Mouse (Mus musculus): ENCODE measurements around the gene Plxna1. TPM values are rescaled to one million over a fixed set of nuclear protein-coding genes. Genes with fewer than 3 reads are reported as not detected.

Plxna1 gene
- polyA plus RNA-seq, 1 experiment from 2014 or later: 11.5 TPM

GRCm38 (mm10) chr6:89378264-89378663, 15.8 kb upstream of the Plxna1 start:
- no peak for DNase-seq (ENCODE audit: low spot score)
- H3K4me2 ChIP-seq (replicated peaks; ENCODE audit: low read depth): no peak overlapping the region
- H3K27ac ChIP-seq (replicated peaks): no peak overlapping the region
- H3K4me3 ChIP-seq (ENCODE audit: low read depth, low read length): no peak overlapping the region
- 78% methylated on average over 2 of the region's 2 CpGs for WGBS
- ATAC-seq (ENCODE audit: low FRiP score, low TSS enrichment): no peak
- H3K4me1 ChIP-seq (replicated peaks; ENCODE audit: control insufficient read depth, insufficient read depth): no peaks in the 10 kb centered on the region
- no peaks in the 10 kb centered on the region for H3K27me3 ChIP-seq (ENCODE audit: control insufficient read depth, insufficient read depth, low read length)
- H3K9ac ChIP-seq (ENCODE audit: low read length): no peak overlapping the region
- TF ChIP-seq CTCF (IDR thresholded peaks at IDR 0.05; ENCODE audit: low read depth) (no peak), EP300 (optimal IDR thresholded peaks at IDR 0.05) (no peak)
- no peaks in the 10 kb centered on the region for H3K36me3 ChIP-seq (ENCODE audit: control insufficient read depth, insufficient read depth, low read length)
- H3K9me3 ChIP-seq (ENCODE audit: control insufficient read depth, low read length): no peaks in the 10 kb centered on the region

DNA sequence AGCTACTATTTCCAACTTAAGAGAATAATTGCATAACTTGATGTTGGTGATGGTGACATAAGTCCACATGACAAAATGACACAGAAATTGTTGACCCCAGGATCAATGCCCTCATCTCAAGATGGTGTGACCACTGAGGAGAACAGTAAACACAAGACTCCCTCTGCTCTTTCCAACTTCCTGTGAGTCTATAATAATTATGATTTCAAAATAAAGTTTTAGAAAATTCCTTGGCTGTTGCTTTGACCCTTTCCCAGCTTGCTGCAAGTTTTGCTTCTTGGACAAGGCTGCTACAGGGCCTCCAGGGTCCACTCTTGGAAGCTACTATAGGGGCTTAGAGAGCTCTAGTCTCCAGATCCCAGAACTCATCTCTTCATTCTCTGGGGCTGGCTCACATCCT, 6.4 kb upstream of the Plxna1 start:
- Histone ChIP-seq H3K36me3 (ENCODE audit: control insufficient read depth, insufficient read depth, low read length) (no peaks in the 10 kb centered on the region), H3K27ac (replicated peaks) (no peak overlapping the region), H3K27me3 (ENCODE audit: control insufficient read depth, insufficient read depth, low read length) (no peaks in the 10 kb centered on the region), H3K4me2 (replicated peaks; ENCODE audit: low read depth) (no peak overlapping the region), H3K4me3 (ENCODE audit: low read depth, low read length) (no peak overlapping the region), H3K9me3 (ENCODE audit: control insufficient read depth, low read length) (no peaks in the 10 kb centered on the region), H3K4me1 (replicated peaks; ENCODE audit: control insufficient read depth, insufficient read depth) (no peaks in the 10 kb centered on the region), H3K9ac (ENCODE audit: low read length) (no peak overlapping the region)
- DNase-seq (ENCODE audit: low spot score) (no peak), ATAC-seq (ENCODE audit: low FRiP score, low TSS enrichment) (no peak)
- TF ChIP-seq CTCF (IDR thresholded peaks at IDR 0.05; ENCODE audit: low read depth) (no peak), EP300 (optimal IDR thresholded peaks at IDR 0.05) (no peak)

DNA sequence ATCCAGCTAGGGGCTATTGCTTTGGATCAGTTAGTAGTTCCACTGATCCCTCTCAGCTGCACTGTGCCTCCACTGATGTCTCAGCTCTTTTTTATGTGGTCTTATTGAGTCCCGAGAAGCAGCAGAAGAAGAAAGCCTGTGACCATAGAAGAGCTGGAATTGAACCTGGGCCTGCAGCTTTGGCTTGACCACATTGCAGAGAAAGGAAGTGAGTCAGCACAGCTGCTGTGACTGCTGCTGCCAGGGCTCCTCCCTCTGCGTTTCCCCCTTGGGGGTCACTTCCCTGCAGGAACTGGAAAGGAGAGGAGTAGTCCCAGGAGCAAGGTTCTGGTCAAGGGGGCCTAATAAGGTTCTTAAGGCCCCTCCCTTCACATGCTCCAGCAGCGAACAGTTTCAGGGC, 1.9 kb upstream of the Plxna1 start:
- DNase-seq (ENCODE audit: low spot score): no peak
- H3K9ac ChIP-seq (ENCODE audit: low read length): no peak overlapping the region

GRCm38 (mm10) chr6:89363107-89363451, 659 bp upstream of the Plxna1 start:
- Histone ChIP-seq H3K4me2 (replicated peaks; ENCODE audit: low read depth) (peak overlapping the region; percentile 93), H3K4me3 (ENCODE audit: low read depth, low read length) (peak overlapping the region; percentile 39), H3K36me3 (ENCODE audit: control insufficient read depth, insufficient read depth, low read length) (no peaks in the 10 kb centered on the region), H3K9me3 (ENCODE audit: control insufficient read depth, low read length) (no peaks in the 10 kb centered on the region), H3K27me3 (ENCODE audit: control insufficient read depth, insufficient read depth, low read length) (no peaks in the 10 kb centered on the region), H3K4me1 (replicated peaks; ENCODE audit: control insufficient read depth, insufficient read depth) (peaks cover 6% of the 10 kb centered on the region), H3K27ac (replicated peaks) (no peak overlapping the region), H3K9ac (ENCODE audit: low read length) (peak overlapping the region; percentile 53)
- ATAC-seq (ENCODE audit: low FRiP score, low TSS enrichment) (0 out of 2 replicates have a peak, but pooled peaks have one; percentile 3), DNase-seq (ENCODE audit: low spot score) (no peak)
- TF ChIP-seq EP300 (optimal IDR thresholded peaks at IDR 0.05) (no peak), CTCF (IDR thresholded peaks at IDR 0.05; ENCODE audit: low read depth) (no peak)
- 9% methylated on average over 16 of the region's 16 CpGs for WGBS

More for the DNA sequence above, 1.9 kb upstream of the Plxna1 start:
- Histone ChIP-seq H3K27me3 (ENCODE audit: control insufficient read depth, insufficient read depth, low read length) (no peaks in the 10 kb centered on the region), H3K4me3 (ENCODE audit: low read depth, low read length) (no peak overlapping the region), H3K4me1 (replicated peaks; ENCODE audit: control insufficient read depth, insufficient read depth) (peaks cover 6% of the 10 kb centered on the region), H3K27ac (replicated peaks) (no peak overlapping the region), H3K9me3 (ENCODE audit: control insufficient read depth, low read length) (no peaks in the 10 kb centered on the region), H3K4me2 (replicated peaks; ENCODE audit: low read depth) (no peak overlapping the region), H3K36me3 (ENCODE audit: control insufficient read depth, insufficient read depth, low read length) (no peaks in the 10 kb centered on the region)
- WGBS: 71% methylated on average over 3 of the region's 3 CpGs
- TF ChIP-seq EP300 (optimal IDR thresholded peaks at IDR 0.05) (no peak), CTCF (IDR thresholded peaks at IDR 0.05; ENCODE audit: low read depth) (no peak)
- no peak for ATAC-seq (ENCODE audit: low FRiP score, low TSS enrichment)

DNA sequence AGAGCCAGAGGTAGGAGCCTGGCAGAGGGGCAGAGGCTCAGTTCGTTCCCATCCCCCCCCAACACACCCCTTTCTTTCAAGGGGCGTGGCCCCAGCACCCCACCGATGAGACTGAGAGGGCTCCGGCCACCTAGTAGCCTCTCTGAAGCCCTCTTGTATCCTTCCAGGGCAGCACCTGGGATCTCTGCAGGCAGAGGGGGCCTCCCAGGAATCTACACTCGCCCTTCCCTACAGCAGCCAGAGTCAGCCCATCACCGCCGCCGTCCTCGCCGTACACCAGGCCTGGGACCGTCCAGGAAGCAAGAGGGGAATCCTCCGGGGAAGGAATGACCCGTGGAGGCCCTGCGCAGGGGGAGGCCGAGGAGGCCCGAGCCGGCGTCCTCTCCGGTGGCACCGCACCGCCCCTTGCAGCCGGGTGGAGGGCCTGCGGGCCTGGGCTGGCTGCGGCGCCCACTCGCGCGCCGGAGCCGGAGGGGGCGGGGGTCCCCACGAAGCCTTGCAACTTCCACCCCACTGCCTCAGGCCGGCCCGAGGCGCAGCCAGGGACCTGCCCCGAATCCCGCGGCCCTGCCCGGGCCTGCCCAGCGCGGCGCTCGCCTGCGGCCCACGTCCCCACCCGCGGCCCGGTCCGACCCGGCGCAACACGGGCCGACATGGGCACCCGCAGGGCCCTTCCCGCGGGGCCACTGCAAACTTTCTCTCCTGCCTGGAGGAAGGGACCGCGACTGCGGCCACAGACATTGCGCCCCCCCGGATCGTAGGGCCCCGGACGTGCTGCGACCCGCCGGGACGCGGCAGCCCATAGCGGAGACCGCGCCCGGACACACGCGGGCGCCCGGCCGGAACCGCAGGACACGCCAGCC, 771 bp downstream of the Plxna1 start:
- no peaks in the 10 kb centered on the region for H3K9me3 ChIP-seq (ENCODE audit: control insufficient read depth, low read length)
- H3K36me3 ChIP-seq (ENCODE audit: control insufficient read depth, insufficient read depth, low read length): no peaks in the 10 kb centered on the region
- peak overlapping the region; percentile 93 for H3K9ac ChIP-seq (ENCODE audit: low read length)
- no peak for TF ChIP-seq EP300 (optimal IDR thresholded peaks at IDR 0.05)
- TF ChIP-seq CTCF (IDR thresholded peaks at IDR 0.05; ENCODE audit: low read depth): peak; percentile 19; the same call in 1 of the 2 replicates
- ATAC-seq (ENCODE audit: low FRiP score, low TSS enrichment): peak; percentile 54
- peak overlapping the region; percentile 79 for H3K27ac ChIP-seq (replicated peaks)
- H3K27me3 ChIP-seq (ENCODE audit: control insufficient read depth, insufficient read depth, low read length): no peaks in the 10 kb centered on the region
- peaks cover 6% of the 10 kb centered on the region for H3K4me1 ChIP-seq (replicated peaks; ENCODE audit: control insufficient read depth, insufficient read depth)
- H3K4me3 ChIP-seq (ENCODE audit: low read depth, low read length): peak overlapping the region; percentile 79
- H3K4me2 ChIP-seq (replicated peaks; ENCODE audit: low read depth): peak overlapping the region; percentile 93
- WGBS: under 1% methylated on average over 48 of the region's 80 CpGs
- DNase-seq (ENCODE audit: low spot score): peak; percentile 61

DNA sequence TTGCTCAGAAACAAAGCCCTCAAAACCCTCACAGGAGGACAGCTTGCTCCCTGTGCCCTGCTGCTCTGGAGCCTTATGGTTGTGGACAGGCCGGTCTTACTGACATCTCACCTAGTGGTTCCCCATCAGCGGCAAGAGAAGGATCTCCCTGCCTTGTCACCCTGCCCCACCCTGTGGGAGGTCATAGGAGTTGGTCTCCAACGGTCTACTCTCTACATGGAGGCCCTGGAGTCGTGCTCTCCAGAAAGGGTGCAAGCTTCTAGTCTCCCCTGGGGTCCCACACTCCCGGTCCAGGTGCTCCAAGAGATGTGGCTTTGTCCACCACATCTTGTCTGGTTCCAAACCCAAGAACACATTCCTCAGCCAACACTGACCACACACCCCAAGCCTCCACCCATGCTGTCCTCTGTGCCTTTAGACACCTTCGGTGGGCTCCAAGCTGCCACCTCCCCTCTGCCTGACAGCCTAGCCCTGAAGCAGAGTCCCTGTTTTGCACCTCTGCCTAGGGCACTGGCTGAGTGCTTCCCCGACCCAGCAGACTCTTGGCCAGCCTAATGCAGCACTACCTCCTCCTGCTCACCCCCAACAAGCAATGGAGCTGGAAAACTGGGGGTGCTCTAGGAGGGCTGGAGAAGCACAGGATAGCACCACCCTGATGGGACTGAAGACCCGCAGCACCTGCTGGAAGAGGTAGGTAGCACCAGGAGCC, 1.6 kb downstream of the Plxna1 start:
- 0 out of 2 replicates have a peak, but pooled peaks cover 3% of the 10 kb centered on the region for H3K36me3 ChIP-seq (ENCODE audit: control insufficient read depth, insufficient read depth, low read length)
- no peaks in the 10 kb centered on the region for H3K27me3 ChIP-seq (ENCODE audit: control insufficient read depth, insufficient read depth, low read length)
- WGBS: 43% methylated on average over 8 of the region's 8 CpGs
- no peaks in the 10 kb centered on the region for H3K9me3 ChIP-seq (ENCODE audit: control insufficient read depth, low read length)
- peaks cover 6% of the 10 kb centered on the region for H3K4me1 ChIP-seq (replicated peaks; ENCODE audit: control insufficient read depth, insufficient read depth)
- no peak overlapping the region for H3K27ac ChIP-seq (replicated peaks)
- H3K4me3 ChIP-seq (ENCODE audit: low read depth, low read length): peak overlapping the region; percentile 79
- H3K9ac ChIP-seq (ENCODE audit: low read length): peak overlapping the region; percentile 93
- H3K4me2 ChIP-seq (replicated peaks; ENCODE audit: low read depth): peak overlapping the region; percentile 93
- TF ChIP-seq EP300 (optimal IDR thresholded peaks at IDR 0.05) (no peak), CTCF (IDR thresholded peaks at IDR 0.05; ENCODE audit: low read depth) (peak; percentile 18; the same call in 1 of the 2 replicates)
- DNase-seq (ENCODE audit: low spot score) (peak; percentile 21), ATAC-seq (ENCODE audit: low FRiP score, low TSS enrichment) (no peak)
